10 mouse cellular contexts compared by ENCODE assay signal in the genomic region with DNA sequence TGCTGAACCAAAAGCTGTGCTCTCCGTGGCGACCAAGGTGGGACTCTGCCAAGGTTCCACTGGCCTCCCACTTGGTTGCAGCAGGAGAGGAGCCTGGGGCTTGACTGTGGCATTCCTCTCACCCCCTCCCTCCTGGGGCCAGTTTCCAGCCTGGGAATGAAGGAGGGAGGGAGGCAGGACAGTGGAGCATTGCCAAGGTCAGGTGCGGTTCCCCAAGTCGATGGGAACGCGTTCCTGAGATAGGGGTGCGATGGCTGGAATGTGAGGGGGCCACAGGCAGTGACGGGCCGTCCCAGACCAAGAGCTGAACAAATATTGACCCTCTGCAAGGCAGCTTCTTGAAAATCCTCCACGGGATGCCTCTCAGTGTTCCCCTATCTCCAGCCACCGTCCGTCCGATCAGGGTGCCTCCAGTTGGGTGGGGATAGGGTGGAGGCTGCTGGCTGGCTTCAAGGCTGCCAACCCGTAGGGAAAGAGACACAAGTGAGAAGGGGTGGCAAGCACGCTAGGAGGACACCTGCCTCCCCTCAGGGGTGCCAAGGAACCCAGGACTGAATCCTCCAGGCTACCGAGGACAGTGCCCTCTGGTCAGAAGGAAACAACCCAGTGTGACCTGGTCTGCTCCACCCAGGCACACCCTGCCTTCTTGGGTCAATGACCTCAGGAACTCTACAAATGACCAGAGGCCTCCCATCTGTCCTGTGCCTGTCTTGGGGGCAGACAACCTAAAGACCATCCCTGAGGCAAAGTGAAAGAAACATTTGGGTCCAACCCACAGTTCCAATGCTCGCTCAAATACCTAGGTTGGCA.
DNase-seq lines count a peak whose midpoint lies in the region; ATAC-seq and TF ChIP-seq lines count a peak whose summit lies in the region.
"Had no signal": no experiment of that assay in that cellular context is flagged by ENCODE, and none has a peak within 500 bp of the region (broad histone marks: within the 10 kb centered on the region; RNA-seq: fewer than 3 reads in every experiment).

No protein-coding gene starts in this region.

- no peaks in the 10 kb centered on the region for H3K36me3 ChIP-seq in liver, embryonic 14.5 days (replicated peaks; ENCODE audit: control insufficient read depth, insufficient read depth, low read depth)
- no peaks in the 10 kb centered on the region for H3K36me3 ChIP-seq in forebrain, embryonic 13.5 days (ENCODE audit: poor library complexity, severe bottlenecking)

- H3K4me3 ChIP-seq in liver, embryonic 14.5 days (ENCODE audit: insufficient read depth in 1 of 2, low read depth in 2 of 2, low read length in 2 of 2): no peak overlapping the region
- no peak overlapping the region for H3K4me3 ChIP-seq in forebrain, embryonic 13.5 days

- no peak for TF ChIP-seq EP300 in liver, embryonic 14.5 days (IDR thresholded peaks at IDR 0.05; ENCODE audit: low read depth)

- TF ChIP-seq CTCF in liver, embryonic 14.5 days (IDR thresholded peaks at IDR 0.05; ENCODE audit: low read depth): no peak

- peak; percentile 66; the same call in 1 of the 2 replicates for ATAC-seq in liver, embryonic 14.5 days (ENCODE audit: insufficient read depth)
- no peak for ATAC-seq in forebrain, embryonic 13.5 days
- ATAC-seq: CD4-positive, CD25-positive, alpha-beta regulatory T cell, adult 4 months had no signal

- H3K4me1 ChIP-seq in liver, embryonic 14.5 days (replicated peaks; ENCODE audit: control insufficient read depth in 2 of 2, insufficient read depth in 2 of 2, low read length in 1 of 2): peaks cover 17 to 37% of the 10 kb centered on the region in 2 experiments
- no peaks in the 10 kb centered on the region; the same call in 1 of the 2 replicates for H3K4me1 ChIP-seq in forebrain, embryonic 13.5 days

- peak overlapping the region; percentile 45 for H3K4me2 ChIP-seq in liver, embryonic 14.5 days (ENCODE audit: low read depth)
- H3K4me2 ChIP-seq in forebrain, embryonic 13.5 days: no peak overlapping the region

- H3K9me3 ChIP-seq in liver, embryonic 14.5 days (ENCODE audit: control insufficient read depth, low read length): no peaks in the 10 kb centered on the region
- H3K9me3 ChIP-seq in forebrain, embryonic 13.5 days (replicated peaks): no peaks in the 10 kb centered on the region

- H3K27ac ChIP-seq in liver, embryonic 14.5 days: no peak overlapping the region
- no peak overlapping the region for H3K27ac ChIP-seq in forebrain, embryonic 13.5 days

- peak overlapping the region; percentile 9; the same call in 1 of the 2 replicates for H3K9ac ChIP-seq in liver, embryonic 14.5 days (replicated peaks)
- H3K9ac ChIP-seq in forebrain, embryonic 13.5 days: no peak overlapping the region

- DNase-seq in kidney, adult 11 months: peak; percentile 60
- no peak for DNase-seq in kidney, adult 18-20 months
- peak; percentile 59 for DNase-seq in kidney, postnatal 10 days
- DNase-seq in liver, embryonic 14.5 days (ENCODE audit: low read depth in 3 of 3, low spot score in 3 of 3): peak in 1 of 3 experiments; percentile 33
- peak; percentile 69 for DNase-seq in lung, postnatal 36 days
- DNase-seq in thymus, postnatal 10 days (ENCODE audit: low spot score in 2 of 2): no peak
- DNase-seq in cerebellum, postnatal 36 days: no peak
- DNase-seq: right cerebral cortex, postnatal 25 days had no signal

- 51% methylated on average over 17 of the region's 17 CpGs for WGBS in liver, embryonic 14.5 days (ENCODE audit: insufficient replicate concordance)
- WGBS in forebrain, embryonic 13.5 days: 87% methylated on average over 17 of the region's 17 CpGs

- H3K27me3 ChIP-seq in liver, embryonic 14.5 days (ENCODE audit: control insufficient read depth, insufficient read depth, low read length): no peaks in the 10 kb centered on the region
- no peaks in the 10 kb centered on the region for H3K27me3 ChIP-seq in forebrain, embryonic 13.5 days

Comparison
In these comparisons a context has a peak if more than half of its experiments do, and no peak if none do; other contexts are left out.
1. DNase-seq: peak in kidney, adult 11 months (single experiment), kidney, postnatal 10 days (single experiment) and lung, postnatal 36 days (single experiment); none in kidney, adult 18-20 months (single experiment), thymus, postnatal 10 days (0 of 2) and cerebellum, postnatal 36 days (0 of 2).